Mouse (Mus musculus): ENCODE data around the gene Adam1a.

- no peak for TF ChIP-seq CTCF (IDR thresholded peaks at IDR 0.05; ENCODE audit: insufficient read depth, low read length)
- TF ChIP-seq POLR2A (IDR thresholded peaks at IDR 0.05; ENCODE audit: borderline replicate concordance, extremely low read depth, low read depth, low read length), result peak; percentile 8; the same call in 1 of the 2 replicates
These were observed 41.2 kb upstream of the Adam1a start for GRCm38 (mm10) chr5:121586400-121587039.
